Mouse (Mus musculus): Measurements from ENCODE around the gene Eif4e1b.
A peak's percentile ranks its signal among the peaks of the same experiment; 100 is the strongest.
"Not testable (repeated sequence)": the region's sequence is repeated elsewhere in the genome, so short reads cannot be mapped to it uniquely, and the experiment has no call there.

Eif4e1b gene

DNA sequence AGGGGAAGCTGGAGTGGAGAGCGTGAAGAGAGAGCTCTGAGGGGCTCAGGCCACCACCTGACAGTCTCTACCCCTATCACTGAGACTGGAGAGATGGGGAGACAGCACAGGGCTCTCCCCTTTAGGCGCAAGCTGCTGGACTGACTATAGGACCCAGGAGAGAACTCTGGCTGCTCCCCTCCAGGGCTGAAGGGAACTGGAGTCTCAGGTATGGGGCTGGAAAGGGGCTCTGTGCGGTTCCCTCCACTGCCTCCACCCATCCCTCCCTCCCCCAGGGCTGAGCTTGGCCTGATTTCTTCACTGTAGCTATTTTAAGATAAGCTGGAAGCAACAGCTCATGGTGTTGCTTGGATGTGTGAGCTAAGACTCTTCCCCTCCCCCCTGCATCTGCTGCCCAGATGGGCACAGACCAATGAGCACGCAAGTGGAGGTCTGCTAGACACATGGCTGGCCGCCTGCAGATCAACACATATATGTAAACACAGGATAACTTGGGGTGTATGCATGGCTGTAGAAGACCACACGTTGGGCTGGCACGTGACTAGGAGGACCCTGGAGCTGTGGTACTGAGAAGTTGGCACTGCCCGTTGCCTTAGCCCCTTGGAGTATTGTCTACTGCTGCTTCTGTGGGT, 23.5 kb upstream of the Eif4e1b start:
- peak; percentile 79 to 84 for DNase-seq

DNA sequence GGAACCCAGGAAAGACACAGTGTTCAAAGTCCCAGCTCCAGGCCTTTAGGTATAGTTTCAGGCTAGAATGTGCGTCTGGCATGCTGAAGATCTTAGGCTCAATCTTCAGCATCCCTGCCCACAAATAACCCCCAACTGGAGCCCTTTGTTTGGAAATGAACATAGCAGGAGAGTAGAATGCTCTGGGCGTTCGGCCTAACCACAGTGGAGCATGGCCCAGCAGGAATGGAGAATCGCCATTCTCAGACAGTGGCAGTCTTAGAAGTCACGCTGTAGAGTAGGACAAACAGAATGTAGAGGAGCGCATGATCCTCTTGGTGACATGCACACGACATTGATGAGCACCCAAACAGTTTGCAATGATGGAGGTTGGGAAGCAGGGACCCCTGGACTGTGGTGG, 22.9 kb upstream of the Eif4e1b start:
- peak in 1 of 2 experiments; percentile 27 for DNase-seq

DNA sequence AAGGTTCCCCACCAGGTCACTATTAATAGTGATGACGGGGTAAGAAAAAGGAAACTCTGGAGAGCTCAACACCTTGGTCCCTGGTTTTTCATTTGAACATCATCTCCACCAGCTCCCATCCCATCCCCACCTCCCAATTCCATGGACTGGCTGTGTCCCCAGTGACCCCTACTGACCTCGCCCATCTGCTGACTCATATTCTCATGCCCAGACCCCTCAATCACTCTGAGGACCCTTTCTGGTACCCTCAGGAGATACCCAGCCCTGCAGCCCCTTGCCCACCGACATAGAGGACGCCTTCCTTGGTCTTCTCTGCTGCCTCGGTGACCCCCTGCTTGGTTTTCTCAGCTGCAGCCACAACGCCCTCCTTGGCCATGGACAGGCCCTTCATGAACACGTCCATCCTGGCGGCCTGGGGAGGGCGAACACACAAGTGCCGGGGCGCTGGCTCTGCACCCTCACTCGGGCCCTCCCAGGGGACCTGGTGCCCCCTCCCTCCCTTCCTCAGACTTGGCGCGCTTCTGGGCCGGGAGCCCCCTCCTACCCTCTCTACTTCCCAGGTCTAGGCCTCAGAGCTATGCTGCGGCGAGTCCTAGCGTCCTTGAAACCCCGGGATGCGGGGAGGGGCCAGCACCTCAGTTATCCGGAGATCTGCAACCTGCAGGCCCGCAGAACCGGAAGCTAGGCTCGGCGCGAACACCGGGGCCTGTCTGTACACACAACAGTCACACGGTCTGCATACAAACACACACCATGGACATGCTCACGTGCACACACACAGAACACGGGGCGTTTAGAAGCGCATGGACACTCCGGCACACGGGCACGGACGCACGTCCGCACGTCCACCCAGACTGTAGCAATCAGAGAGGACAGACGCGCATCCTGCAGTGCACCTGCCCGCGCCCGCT, 18.3 kb upstream of the Eif4e1b start:
- peak; percentile 55 to 61 for DNase-seq

DNA sequence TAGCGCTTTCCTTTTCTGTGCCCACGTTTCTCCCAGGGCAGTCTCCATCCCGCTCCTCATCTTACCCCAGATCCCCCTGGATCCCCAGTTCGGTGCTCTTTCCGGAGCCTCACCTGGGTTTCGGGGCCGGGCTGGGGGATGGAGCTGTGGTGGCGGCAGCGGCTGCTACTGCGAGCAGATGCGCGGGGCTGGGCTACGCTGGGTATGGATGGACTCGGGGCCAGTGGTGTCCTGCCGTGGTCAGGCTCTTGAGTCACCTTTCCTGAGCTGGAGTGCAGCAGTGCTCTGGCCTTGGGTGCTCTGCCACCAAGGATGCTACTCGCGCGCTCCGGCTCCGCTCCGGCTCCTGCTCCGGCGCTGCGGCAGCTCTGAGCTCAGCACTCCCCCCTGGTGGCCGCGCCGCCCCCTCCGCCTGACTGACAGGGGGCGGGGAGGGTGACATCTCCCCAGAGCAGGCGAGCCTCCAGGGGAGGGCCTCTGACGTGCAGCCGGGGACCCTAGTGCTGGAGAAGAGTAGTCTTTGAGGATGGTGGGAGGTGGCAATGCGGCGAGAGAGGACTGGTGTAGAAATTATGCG, 17.5 kb upstream of the Eif4e1b start, which contains the start of gene Sncb:
Sncb (minus strand) TSS at position 404 of the 577 bp plus-strand sequence.
- DNase-seq, result peak; percentile 93 to 94

DNA sequence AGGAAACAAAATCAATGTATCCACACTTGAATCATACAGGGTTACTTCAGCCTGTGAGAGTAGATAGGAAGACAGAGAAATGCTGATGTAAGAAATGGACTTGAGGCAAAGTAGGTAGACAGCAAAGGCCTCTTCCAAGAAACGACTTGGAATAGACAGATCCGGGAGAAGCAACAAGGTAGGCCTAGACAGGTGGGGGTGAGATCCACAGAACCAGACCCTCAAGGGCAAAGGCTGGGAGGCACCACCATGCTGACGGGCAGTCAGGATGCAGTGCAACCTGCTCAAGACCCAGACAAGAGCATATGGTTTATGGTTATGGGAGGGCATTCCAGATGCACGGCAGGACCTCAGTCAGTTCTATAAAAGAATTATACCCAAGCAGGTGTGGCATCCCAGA, 16.8 kb upstream of the Eif4e1b start:
- peak in 1 of 2 experiments; percentile 7 for DNase-seq

DNA sequence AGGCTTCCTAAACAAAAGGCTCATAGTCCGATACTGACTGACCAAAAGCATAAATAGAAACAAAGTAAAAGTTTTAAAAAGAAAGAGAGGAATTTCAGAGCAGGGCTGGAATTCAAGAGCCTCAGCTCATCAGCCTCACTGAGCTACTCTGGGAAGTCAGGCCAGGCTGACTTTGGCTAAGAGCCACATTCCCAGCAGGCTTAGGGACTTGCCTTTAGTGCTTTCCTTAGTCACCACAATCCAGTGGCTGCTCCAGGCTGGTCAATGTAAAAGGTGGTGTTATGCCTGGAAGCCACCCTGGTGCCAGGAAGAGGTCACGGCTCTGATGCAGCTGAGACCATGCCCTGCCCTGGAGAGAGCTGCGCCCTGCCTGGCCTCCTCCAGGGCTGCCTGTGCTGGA, 3.2 kb upstream of the Eif4e1b start:
- DNase-seq, result peak; percentile 88 to 91

DNA sequence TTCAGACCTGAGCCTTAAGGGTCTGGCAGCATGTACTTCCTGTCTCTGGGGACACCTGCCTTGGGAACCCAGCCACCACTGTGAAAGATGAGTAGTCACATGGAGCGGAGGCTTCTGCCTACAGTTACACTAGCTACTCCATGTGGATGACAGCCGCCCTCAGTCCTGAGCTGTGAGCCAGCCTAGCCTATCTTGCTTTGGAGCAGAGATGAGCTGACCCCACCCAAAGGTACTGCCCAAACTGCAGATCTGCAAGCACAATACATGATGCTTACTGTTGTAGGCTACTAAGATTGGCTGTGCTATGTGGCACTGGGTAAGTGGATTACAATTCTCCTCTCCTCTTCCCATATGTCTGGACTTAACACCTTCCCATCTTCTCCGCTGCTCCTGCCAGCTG, 2.7 kb upstream of the Eif4e1b start:
- DNase-seq, result no peak

DNA sequence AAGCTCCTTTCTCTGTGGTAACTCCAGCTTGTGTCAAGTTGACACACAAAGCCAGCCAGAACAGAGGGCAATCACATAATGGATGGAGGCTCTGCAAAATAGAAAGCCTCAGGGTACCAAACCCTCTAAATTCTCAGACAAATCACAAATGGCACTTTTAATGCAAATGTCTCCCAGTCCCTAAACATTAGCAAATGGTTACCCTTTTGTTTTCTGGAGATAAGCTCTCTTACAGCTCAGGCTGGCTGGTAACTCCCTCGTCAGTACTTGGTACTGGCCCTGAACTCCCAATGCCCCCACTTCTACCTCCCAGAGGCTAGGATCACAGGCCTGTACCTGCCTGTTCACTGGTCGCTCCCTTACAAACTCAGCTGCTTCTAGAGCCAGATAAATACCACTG, 563 bp upstream of the Eif4e1b start:
- no peak for DNase-seq

DNA sequence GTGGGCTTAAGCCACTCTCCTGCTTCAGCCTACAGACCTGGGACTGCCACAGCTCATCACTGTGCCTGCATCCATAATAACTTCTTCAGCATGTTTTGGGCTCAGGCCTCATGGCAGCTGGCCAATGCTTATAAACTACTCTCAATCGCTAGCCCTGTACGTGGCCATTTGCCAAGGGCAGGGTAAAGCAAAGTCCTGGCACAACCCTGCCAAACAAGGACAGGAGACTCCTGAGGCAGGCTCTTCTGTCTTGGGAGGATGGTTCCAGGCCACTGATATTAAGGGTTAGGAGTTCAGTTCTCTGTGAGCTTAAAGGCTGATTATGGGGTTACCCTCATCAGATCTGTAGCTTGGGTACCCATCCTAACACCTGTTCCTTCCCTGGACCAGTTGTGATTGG, 3.8 kb downstream of the Eif4e1b start:
- not testable (repeated sequence) for DNase-seq

DNA sequence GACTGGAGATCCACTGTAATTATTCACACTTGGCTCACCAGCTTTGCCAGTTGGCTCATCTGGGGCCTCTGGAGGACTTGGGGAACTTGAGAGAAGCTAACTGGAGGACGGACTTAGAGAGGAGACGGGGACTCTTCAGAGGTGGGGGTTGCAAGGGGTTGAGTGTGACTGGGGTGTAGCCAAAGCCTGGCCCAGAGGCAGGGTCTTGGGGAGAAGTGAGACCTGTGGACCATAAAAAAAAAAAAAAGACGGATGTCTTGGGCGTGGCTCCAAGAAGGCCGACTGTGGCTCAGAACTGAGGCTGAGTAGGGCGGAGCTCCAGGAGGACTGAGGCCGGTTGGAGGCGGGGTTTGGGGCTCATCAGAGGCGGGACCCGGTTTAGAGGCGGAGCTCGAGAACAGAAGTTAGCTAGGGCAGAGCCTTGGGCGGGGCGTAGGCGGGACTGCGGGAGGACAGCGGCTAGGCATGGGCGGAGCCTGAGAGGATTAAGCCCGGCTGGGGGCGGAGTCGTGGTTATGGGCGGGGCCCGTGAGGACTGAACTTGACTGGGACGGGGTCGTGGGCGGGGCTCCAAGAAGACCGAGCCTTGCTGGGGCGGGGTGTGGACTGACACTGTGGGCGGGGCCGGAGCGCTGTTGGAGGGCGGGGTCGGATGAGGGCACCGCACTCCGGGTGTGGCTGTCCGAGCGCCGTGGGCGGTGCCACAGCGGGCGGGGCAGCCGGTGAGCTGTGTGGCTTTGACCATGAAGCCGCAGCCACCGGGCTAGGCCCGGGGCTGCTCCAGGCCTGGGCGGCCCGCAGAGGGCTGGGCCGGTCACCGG, 5.2 kb downstream of the Eif4e1b start, which contains the start of gene Tspan17:
Tspan17 (plus strand) TSS at position 638 of the 821 bp plus-strand sequence.
- DNase-seq, result peak; percentile 93 to 96

DNA sequence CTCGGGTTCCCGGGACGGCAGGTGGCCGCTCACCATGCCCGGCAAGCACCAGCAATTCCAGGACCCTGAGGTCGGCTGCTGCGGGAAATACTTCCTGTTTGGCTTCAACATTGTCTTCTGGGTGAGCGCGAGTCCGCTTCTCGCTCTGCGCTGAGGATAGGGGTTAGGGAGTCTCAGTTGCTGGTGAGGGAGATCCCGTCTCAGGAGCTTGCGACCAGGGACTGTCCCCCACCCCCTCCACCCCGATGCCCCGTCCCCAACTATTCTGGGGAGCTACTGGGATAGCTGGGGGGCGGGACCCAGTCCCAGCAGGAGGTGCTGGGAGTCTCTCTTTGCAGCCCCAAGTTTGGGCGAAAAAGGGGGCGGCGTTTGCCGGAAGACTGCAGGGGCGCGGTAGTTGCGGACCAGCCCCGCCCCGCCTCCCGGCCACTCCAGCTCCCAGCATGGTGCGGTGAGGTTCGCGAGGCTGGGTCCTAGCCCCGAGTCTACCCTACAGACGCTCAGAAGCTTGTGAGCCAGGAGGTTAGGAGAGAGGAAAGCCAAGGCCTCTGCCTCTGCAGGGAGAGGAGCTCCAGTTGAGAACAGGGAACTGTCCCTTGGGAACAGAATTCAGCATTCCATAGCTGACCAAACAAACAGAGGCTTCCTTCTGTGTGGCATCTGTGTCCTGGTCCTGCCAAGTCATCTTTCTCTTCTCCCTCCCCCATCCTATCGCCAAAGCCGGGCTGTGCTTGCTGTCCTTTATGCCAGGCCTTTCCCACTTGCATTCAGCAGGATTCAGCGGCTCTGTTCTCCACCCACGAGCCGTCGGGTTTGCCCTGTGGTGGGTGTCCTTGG, 6.0 kb downstream of the Eif4e1b start:
- peak; percentile 79 to 81 for DNase-seq

DNA sequence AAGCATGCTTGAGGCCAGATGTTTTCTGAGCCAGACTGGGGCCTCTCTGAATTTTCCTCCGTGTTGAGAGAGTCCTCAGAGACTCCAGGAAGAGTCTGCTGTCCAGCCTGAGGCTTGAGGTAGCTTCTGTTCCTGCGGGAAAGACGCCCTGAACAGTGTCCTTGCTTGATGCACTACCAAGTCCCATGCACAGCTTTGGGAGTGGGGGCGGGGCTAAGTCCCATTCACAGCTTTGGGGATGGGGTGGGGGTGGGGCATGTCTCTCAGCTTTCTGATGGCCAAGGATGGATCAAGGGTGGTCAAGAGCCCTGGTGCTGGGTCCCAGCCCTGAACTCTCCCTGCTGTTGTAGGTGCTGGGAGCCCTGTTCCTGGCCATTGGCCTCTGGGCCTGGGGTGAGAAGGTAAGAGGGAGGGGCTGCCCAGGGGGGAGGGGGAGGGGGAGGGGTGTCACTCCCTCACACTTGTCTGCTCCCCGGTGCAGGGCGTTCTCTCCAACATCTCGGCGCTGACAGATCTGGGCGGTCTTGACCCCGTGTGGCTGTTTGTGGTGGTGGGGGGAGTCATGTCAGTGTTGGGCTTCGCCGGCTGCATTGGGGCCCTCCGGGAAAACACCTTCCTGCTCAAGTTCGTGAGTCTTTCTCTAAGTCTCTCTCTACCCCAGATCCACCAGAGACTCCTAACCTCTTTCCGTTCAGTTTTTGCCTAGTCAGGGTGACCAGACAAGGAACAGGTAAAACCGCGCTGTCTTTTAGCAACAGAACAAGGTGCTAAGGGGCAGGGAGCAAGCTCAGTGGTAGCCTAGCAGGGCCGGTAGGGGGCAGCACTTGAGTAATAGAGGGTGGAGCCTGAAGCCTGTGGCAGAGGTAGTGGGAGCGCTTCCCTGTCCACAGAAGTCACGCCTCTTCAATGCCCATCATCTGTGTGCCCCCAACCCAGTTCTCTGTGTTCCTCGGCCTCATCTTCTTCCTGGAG, 8.7 kb downstream of the Eif4e1b start:
- peak; percentile 66 to 81 for DNase-seq

DNA sequence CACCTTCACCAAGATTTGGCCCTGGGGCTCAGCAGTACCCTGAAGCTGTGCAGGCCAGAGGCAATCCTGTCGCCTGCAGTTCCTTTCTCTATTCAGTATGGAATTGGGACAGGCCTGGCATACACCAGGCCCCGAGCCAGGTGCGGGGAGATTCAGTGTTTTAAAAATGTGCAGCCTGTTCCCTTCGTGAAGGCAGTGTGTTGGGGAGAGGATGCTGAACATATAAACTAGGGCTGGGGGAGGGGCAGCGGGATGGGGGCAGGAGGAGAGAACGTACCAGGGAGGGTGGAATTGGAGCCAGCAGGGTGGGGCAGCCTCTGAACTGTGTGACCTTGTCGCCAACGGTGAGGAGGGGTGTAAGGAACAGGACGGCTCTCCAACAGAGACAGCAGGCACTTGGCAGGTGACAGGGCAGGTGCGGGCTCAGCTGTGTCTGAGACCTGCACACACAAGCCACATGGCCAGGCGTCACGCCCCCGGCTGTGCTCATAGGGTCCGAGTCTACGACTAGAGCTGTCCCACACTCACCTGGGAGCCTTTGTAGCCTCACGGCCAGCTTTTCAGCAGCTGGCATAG, 10.3 kb downstream of the Eif4e1b start:
- no peak for DNase-seq

DNA sequence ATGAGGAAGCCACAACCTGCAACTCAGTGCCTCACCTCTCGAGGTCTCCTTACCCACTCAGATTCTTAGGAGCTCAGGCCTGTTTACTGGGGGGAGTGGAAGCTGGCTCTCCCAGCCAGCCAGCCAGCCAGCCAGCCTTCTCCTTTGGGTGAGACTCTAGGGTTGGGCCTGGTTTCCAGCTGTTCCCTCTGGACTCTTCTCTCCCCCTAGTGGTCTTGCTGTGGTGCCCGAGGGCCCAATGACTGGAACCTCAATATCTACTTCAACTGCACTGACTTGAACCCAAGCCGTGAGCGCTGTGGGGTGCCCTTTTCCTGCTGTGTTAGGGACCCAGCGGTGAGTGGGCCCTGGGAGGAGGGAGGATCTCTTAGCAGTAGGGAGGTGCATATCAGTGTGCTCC, 11.0 kb downstream of the Eif4e1b start:
- DNase-seq, result no peak

DNA sequence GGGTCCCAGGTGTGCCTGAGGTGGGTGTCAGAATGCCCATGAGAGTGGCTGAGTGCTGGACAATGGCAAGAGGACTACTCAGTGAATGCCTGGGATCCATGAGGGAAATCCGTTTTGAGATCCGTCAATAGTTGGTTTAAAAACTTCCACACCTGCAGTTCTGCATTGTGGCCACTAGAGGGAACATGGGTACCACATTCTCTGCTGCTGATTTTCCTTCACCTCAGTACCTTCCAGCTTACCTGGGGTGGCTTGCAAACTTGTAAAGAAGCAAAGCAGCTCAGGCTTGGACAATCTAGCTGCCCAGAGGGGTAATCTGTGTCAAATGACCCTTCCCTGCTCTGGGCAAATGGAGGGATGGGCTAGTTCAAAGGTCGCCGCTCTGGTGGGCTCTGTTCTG, 13.6 kb downstream of the Eif4e1b start:
- peak; percentile 63 to 78 for DNase-seq

DNA sequence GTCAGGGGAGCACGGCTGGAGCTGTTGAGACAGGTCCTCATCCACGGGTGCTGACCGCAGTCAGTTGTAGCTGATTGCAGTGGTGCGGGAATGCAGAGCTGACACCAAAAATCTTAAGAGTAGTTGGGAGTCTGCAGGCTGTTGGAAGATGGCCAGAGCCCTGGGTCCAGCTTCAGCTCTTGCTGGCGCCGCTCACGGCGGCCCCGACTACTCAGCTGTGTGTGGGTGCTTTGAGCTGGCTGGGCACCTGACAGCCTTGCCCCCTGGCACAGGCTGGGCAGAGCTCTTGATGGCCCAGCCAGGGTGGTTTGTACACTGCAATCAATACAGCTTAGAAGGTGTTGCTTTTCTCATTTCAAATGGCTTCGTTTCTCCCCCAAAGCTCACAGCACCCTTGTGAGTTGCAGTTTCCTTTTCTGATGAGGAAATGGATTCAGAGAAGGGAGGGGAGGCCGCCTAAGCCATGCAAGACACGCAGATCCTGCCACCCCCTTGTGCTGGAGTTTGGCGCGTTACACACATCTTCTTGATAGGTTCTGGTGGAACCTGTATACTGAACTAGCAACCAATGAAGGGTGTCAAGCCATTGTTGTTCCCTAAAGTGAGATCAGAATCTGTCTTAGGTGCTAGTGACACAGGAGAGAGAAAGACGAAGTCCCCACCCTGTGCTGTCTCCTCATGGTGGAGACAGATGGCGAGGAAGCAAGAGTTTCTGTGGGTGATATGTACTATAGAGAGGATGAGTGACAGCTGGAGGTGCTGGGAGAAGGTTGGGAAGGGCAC, 14.3 kb downstream of the Eif4e1b start:
- no peak for DNase-seq

DNA sequence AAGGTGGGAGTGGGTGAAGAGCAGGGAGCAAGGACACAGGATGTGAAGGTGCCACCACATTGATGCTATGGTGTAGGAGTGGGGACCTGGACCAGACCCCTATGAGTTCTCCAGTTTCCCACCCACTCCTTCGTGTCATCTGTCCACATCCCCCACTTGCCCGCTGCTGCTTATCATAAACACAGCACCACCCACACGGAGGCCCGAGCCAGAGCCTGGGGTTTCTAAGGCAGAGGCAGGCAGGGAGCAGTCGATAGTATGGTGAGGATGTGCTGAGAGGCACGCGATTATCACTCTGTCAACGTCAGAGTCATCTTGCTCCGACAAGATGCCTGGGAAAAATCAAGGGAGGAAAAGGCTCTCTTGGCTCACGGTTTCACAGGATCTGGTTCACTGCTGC, 14.9 kb downstream of the Eif4e1b start:
- DNase-seq, result no peak

DNA sequence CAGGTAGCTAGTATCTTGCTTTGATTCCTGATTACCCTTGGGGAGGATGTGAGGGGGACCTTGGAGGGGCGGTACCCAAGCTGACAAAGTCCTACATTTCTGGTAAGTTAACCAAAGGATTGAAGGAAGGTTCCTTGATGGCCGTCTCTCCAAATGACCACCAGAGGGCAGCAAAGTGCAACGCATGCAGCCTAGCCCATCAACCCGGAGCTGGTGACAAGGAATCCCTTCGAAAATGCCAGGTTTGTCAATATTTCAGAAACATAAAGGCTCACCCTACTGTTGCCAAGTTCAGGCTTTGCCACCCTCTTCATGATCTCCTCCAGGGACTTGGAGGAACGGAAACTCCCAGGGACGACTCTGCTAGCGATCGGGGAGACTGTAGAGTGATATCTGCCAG, 15.9 kb downstream of the Eif4e1b start:
- DNase-seq, result peak; percentile 90 to 94

DNA sequence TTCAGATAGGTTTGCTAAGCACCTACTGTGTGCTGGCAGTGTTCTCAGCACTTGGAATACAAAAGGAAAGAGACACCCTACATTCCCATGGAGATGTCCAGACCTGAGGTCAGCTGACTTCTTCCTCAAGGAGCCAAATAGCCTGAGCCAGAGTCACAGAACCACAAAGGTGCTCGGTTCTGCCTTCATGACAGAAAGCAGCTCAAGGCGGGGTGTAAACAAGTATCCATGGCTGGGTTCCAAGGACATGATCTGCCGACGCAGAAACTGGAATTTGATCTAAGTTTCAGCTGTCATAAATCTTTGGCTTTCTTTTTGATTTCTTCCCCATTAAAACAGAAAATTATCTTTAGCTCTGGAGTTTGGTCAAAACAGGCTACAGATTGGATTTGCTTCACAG, 16.4 kb downstream of the Eif4e1b start:
- DNase-seq, result no peak
